Comparison of ENCODE assay signal across 9 mouse cellular contexts in genomic region chr16:33344875-33345274, GRCm38 (mm10). TPM values are rescaled to one million over a fixed set of nuclear protein-coding genes. Genes with fewer than 3 reads are reported as not detected.
DNase-seq lines count a peak whose midpoint lies in the region; ATAC-seq and TF ChIP-seq lines count a peak whose summit lies in the region.
"Had no signal": no experiment of that assay in that cellular context is flagged by ENCODE, and none has a peak within 500 bp of the region (broad histone marks: within the 10 kb centered on the region; RNA-seq: fewer than 3 reads in every experiment).

No protein-coding gene starts in this region.

- TF ChIP-seq CTCF in kidney, adult 2 months (conservative IDR thresholded peaks at IDR 0.05; ENCODE audit: insufficient read depth, insufficient read length, low read depth, low read length), result no peak

- H3K9ac ChIP-seq in kidney, embryonic 14.5 days (ENCODE audit: low read depth, low read length), result no peak overlapping the region

- DNase-seq in kidney, adult 2 months, result no peak
- peak; percentile 70 for DNase-seq in 3T3-L1 (ENCODE audit: low read depth, low spot score)
- peak; percentile 32 for DNase-seq in adipocyte (ENCODE audit: low spot score)
- peak; percentile 33 for DNase-seq in lung, postnatal 10 days
- DNase-seq in layer of hippocampus, postnatal 14 days (ENCODE audit: low spot score in 2 of 2), result no peak
- DNase-seq in layer of hippocampus, postnatal 25 days (ENCODE audit: extremely low spot score in 1 of 2, low spot score in 1 of 2), result no peak

- no peaks in the 10 kb centered on the region for H3K27me3 ChIP-seq in kidney, adult 2 months (replicated peaks; ENCODE audit: control insufficient read depth, insufficient read depth, low read length)
- H3K27me3 ChIP-seq in kidney, embryonic 14.5 days (ENCODE audit: control insufficient read depth, insufficient read depth, low read length), result no peaks in the 10 kb centered on the region
- H3K27me3 ChIP-seq: Patski had no signal

- no peak overlapping the region for H3K4me2 ChIP-seq in kidney, embryonic 14.5 days (replicated peaks; ENCODE audit: low read depth, low read length)

- no peaks in the 10 kb centered on the region for H3K36me3 ChIP-seq in kidney, adult 2 months (ENCODE audit: control insufficient read depth, insufficient read depth, low read length)
- H3K36me3 ChIP-seq in kidney, embryonic 14.5 days (ENCODE audit: control insufficient read depth, insufficient read depth, low read length), result no peaks in the 10 kb centered on the region

- H3K4me1 ChIP-seq in kidney, adult 2 months (ENCODE audit: control insufficient read depth, insufficient read depth, low read length), result no peaks in the 10 kb centered on the region
- H3K4me1 ChIP-seq in kidney, embryonic 14.5 days (ENCODE audit: control insufficient read depth, insufficient read depth, low read length), result no peaks in the 10 kb centered on the region; the same call in 1 of the 2 replicates

- 77% methylated on average over 4 of the region's 4 CpGs for WGBS in kidney, adult 2 months
- WGBS in kidney, embryonic 14.5 days, result 83% methylated on average over 4 of the region's 4 CpGs

- H3K27ac ChIP-seq in kidney, adult 2 months (ENCODE audit: insufficient read depth, low read depth, low read length), result 0 out of 2 replicates have a peak overlapping the region, but pooled peaks have one; percentile 22
- no peak overlapping the region for H3K27ac ChIP-seq in kidney, embryonic 14.5 days (ENCODE audit: low read depth, low read length)

- peak overlapping the region; percentile 35 for H3K4me3 ChIP-seq in kidney, adult 2 months (ENCODE audit: insufficient read depth, low read depth, low read length)
- H3K4me3 ChIP-seq in kidney, embryonic 14.5 days (ENCODE audit: low read length), result no peak overlapping the region

- TF ChIP-seq POLR2A in kidney, adult 2 months (IDR thresholded peaks at IDR 0.05; ENCODE audit: low read depth, low read length), result no peak

- no peak for ATAC-seq in kidney, embryonic 14.5 days (ENCODE audit: low FRiP score, low TSS enrichment)
- ATAC-seq in monocyte, adult 5-6 weeks (replicated peaks; ENCODE audit: insufficient number of reproducible peaks, low FRiP score, low TSS enrichment, poor library complexity, severe bottlenecking), result no peak
- ATAC-seq: Patski had no signal

- H3K9me3 ChIP-seq in kidney, embryonic 14.5 days (ENCODE audit: control insufficient read depth, low read length), result no peaks in the 10 kb centered on the region

RNA-seq across cellular contexts. Expression of gene Zfp148, which starts 35.8 kb away (rescaled TPM):
- polyA plus RNA-seq in kidney, adult 2 months (2012; rRNA removed), result 8.7 and 9.8 TPM in 2 replicates
- 42.2 and 59.3 TPM in 2 replicates for polyA plus RNA-seq in kidney, embryonic 14.5 days (2014; fragmentation: Nextera tagmentation; extraction: Ambion mirVana)
- 100 to 1,000 TPM in 1 of 2 experiments, 10 to 100 TPM in 1; 93.6 to 101 TPM for total RNA-seq in layer of hippocampus, postnatal 14 days (2021)
- 32.5 to 44.3 TPM (median 37.2 TPM) in 3 replicates for total RNA-seq in monocyte, adult 5-6 weeks (2017)
- total RNA-seq in layer of hippocampus, postnatal 25 days (2021), result 100 to 1,000 TPM; 132 to 139 TPM

Comparison
In these comparisons a context has a peak if more than half of its experiments do, and no peak if none do; other contexts are left out.
1. DNase-seq: peak in 3T3-L1 (single experiment), adipocyte (single experiment) and lung, postnatal 10 days (single experiment); none in kidney, adult 2 months (single experiment), layer of hippocampus, postnatal 14 days (0 of 2) and layer of hippocampus, postnatal 25 days (0 of 2).